Mouse (Mus musculus) gastrocnemius, adult 18-20 months (tissue): Measurements from ENCODE around the gene Pramel5. TPM values are rescaled to one million over a fixed set of nuclear protein-coding genes. Genes with fewer than 3 reads are reported as not detected.
"Not testable (repeated sequence)": the region's sequence is repeated elsewhere in the genome, so short reads cannot be mapped to it uniquely, and the experiment has no call there.

Experiments used
- DNase-seq: peaks from one replicate; pipeline ENCODE4 v3.0.0; 2021; ENCODE audit warnings: low spot score
- long read RNA-seq, 2 experiments: library from polyadenylated mRNA; stranded (forward); transcript quantifications; one replicate each; pipeline ENCODE4 v2.0.0; 2021
- total RNA-seq, 2 experiments: library from RNA; stranded (reverse); gene quantifications; 2 replicates each; pipeline ENCODE4 v1.2.3; 2021

Pramel5 gene
- not detected for total RNA-seq
- long read RNA-seq, experiment 1: 0 reads
- long read RNA-seq, experiment 2: 0 reads

- not testable (repeated sequence) for DNase-seq
Measured at GRCm38 (mm10) chr4:144280388-144280787, at the start of gene Pramel5. TSS of gene Pramel5 (minus strand) at chr4:144280488.

DNA sequence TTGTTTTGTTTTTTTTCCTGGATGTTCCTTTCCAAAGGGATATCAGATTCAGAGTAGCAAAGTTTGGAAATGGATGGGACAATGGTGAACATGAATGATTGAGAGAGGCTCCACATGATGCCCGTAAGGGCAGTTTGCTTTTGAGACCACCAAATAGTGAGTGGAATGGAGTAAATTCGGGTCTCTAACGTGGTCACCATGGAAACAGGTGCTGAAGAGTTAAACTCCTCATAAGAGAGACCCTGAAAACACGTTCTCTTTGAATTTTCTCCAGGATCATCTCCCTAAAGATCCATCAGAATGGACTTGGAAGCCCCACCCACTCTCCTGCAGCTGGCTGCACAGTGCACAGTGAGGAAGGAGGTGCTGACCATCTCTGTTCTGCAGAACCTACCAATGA is 49.7 kb upstream of the Pramel5 start, which contains the start of gene Gm13128:
Gene Gm13128 (plus strand): TSS at position 301 of the 400 bp plus-strand sequence.
- not testable (repeated sequence) for DNase-seq

DNA sequence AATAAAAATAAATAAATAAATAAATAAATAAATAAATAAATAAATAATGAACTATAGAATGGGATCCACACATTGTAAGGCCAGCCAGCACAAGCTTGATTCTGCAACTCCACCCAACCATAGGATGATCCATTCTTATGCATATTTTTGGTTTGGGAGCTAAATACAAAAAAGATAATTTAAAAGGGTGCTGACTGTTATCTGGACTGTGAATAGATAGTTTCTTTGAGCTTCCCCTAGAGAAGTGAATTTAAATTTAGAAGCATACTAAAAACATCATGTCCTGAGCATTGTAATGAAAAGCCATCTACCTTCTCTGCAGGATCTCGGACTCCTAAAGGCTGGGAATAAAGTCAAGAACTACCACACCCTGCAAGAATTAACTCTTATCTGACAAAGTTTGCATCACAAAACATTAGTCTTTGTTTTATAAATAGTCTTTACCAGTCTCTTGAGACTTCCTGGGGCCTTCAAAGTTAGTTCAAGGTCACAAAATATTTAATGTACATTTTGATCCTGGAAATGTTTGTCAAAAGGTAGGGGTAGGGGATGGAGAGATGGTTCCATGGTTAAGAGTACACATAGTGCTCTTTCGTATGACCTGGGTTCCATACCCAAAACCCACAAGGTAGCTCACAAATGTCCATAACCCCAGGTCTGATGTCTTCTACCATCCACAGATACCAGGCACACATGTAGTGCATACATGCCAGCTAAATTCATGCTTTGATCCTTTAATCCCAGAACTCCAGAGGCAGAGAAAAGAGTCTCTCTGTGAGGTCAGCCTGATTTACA is 32.6 kb upstream of the Pramel5 start:
- DNase-seq: not testable (repeated sequence)

DNA sequence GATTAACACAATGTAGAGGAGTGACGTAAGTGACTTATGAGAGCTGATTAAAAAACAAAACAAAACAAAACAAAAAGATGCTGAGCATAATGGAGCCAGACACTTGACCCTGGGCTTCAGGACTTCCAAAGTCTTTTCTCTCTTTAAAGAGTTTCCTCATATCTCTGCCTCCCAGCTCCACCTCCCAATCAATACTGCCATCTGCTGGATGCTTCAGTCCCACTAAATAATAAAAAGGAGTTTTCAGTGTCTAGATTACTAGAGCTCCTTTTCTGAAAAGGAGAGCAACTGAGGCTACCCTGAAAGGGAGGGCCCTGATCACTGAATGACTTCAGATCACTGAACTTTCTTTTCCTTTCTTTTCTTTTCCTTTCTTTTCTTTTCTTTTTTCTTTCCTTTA is 19.1 kb upstream of the Pramel5 start:
- DNase-seq: not testable (repeated sequence)

DNA sequence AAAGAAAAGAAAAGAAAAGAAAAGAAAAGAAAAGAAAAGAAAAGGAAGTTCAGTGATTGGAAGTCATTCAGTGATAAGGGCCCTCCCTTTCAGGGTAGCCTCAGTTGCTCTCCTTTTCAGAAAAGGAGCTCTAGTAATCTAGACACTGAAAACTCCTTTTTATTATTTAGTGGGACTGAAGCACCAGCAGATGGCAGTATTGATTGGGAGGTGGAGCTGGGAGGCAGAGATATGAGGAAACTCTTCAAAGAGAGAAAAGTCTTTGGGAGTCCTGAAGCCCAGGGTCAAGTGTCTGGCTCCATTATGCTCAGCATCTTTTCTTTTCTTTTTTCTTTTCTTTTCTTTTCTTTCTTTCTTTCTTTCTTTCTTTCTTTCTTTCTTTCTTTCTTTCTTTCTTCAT is 25.5 kb downstream of the Pramel5 start:
- DNase-seq: not testable (repeated sequence)

Other genes with a start within 250 kb of the Pramel5 start
- not detected for gene Pramel4, start 221.4 kb downstream of the Pramel5 start, total RNA-seq
- not detected for gene Gm13102, start 174.0 kb downstream of the Pramel5 start, total RNA-seq
- gene Oog3, start 117.8 kb downstream of the Pramel5 start, total RNA-seq: not detected
- gene Oog2, start 89.8 kb downstream of the Pramel5 start, total RNA-seq: not detected
- not detected for gene C87977, start 67.2 kb downstream of the Pramel5 start, total RNA-seq
- not detected for gene Gm13128, start 49.8 kb upstream of the Pramel5 start, total RNA-seq
- gene Gm13119, start 77.5 kb upstream of the Pramel5 start, total RNA-seq: not detected
- not detected for gene Pramef20, start 97.4 kb upstream of the Pramel5 start, total RNA-seq
- gene Pramef12, start 128.0 kb upstream of the Pramel5 start, total RNA-seq: under 1 TPM in 1 of 2 experiments, not detected in 1; 0.12 TPM
- not detected for gene 1700012P22Rik, start 158.3 kb upstream of the Pramel5 start, total RNA-seq
- not detected for gene Gm9944, start 172.8 kb upstream of the Pramel5 start, total RNA-seq
- not detected for gene Aadacl3, start 183.3 kb upstream of the Pramel5 start, total RNA-seq
- gene 9430007A20Rik, start 239.3 kb upstream of the Pramel5 start, total RNA-seq: not detected